Mouse (Mus musculus): ENCODE measurements around the gene Lrrc75b.
A peak's percentile ranks its signal among the peaks of the same experiment; 100 is the strongest.

Lrrc75b gene

GRCm38 (mm10) chr10:75559676-75560548 lies at the start of gene Lrrc75b:
TSS of gene Lrrc75b (minus strand) at chr10:75560330.
- peak; percentile 54 for DNase-seq (ENCODE audit: low spot score)

GRCm38 (mm10) chr10:75608975-75609374 lies 48.8 kb upstream of the Lrrc75b start:
- no peak for DNase-seq (ENCODE audit: low spot score)

DNA sequence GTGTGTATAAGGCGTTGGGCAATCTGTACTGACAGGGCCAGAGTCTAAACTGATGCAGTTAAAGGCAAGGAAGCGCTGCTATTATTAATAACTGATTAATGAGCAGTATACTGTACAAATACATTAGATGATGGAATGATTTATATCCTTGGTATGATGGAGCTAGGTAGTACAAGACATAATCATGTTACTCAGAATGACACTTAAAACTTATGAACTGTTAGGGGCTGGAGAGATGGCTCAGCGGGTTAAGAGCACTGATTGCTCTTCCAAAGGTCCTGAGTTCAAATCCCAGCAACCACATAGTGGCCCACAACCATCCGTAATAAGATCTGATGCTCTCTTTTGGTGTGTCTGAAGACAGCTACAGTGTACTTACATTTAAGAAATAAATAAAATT lies 47.1 kb upstream of the Lrrc75b start:
- DNase-seq (ENCODE audit: low spot score) = no peak

GRCm38 (mm10) chr10:75605162-75605846 lies 45.2 kb upstream of the Lrrc75b start:
- no peak for DNase-seq (ENCODE audit: low spot score)

GRCm38 (mm10) chr10:75600189-75600730 lies 40.1 kb upstream of the Lrrc75b start:
- no peak for DNase-seq (ENCODE audit: low spot score)

DNA sequence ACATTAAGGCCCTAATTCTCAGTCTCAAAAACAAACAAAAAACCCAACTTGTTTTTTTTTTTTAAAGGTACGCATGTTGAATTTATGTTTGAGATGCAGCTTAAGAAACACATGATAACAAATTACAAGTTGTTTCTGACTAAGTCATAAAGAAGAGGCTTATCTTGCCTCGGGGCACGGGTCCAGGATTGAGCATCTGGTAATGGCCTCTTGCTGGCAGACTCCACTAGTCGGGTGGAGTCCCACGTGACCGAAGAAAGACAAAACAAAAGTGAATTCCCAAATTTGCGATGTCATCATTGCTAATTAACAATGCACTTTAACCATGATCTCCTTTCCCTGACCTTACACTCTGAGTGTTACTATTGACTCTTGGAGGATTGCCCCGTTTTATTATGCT lies 35.9 kb upstream of the Lrrc75b start:
- DNase-seq (ENCODE audit: low spot score) = no peak

GRCm38 (mm10) chr10:75592585-75592984 lies 32.5 kb upstream of the Lrrc75b start:
- DNase-seq (ENCODE audit: low spot score) = no peak

- no peak for DNase-seq (ENCODE audit: low spot score)
Observed at GRCm38 (mm10) chr10:75591211-75591894, 31.2 kb upstream of the Lrrc75b start.

DNA sequence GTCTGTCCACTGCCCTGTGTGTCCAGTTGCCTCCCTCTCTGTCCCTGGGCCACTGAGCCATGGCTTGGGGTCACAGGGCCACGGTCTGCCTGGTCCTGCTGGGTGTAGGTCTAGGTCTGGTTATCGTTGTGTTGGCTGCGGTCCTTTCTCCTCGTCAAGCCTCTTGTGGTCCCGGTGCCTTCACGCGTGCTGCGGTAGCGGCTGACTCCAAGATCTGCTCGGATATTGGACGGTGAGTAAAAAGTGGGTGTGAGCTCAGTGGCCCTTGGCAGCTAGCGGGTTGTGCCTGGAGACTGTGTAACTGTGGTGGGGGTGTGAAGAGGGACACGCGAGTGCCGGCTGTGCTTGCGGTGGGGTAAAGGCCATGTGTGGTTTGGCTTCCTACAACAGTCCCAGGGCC lies 29.5 kb upstream of the Lrrc75b start:
- no peak for DNase-seq (ENCODE audit: low spot score)

DNA sequence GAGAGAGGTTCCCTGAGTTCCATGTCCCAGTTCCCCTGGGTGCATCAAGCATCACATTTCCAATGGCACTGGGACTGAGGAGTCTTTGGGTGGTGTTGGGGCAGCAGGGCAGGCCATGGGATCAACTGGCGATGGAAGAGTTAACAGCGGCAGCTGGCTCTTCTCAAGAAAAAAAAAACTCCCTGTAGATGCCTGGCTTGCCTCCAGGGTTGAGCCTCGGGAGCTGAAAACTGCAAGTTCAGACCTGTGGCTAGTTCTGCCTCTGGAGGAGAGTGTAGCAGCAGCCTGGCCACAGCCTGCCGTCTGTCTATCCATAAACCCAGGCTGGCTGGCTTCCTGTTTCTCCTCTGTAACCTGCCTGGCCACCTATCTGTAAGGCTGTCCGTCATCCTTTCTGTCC lies 29.0 kb upstream of the Lrrc75b start, which contains the start of gene Ggt5:
Ggt5 (plus strand) TSS at position 212 of the 400 bp plus-strand sequence.
- DNase-seq (ENCODE audit: low spot score) = peak; percentile 27

DNA sequence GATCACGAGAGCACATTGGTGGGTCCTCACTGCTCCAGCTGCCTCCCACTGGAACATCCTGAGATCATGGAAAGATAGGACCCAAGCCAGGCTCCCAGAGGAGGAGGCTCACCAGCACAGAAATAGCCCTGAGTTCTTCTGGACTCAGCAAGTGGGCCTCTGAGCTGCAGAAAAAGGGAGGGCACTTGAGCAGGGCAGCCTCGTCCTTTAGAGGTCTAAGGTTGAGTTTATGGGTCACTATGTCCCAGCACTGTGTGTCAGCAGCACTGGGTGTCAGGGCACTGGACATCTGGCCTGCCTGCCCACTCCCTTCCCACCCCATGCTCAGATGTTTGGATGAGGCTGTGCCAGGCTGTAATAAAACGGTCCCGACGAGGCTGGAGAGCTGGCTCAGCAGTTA lies 28.2 kb upstream of the Lrrc75b start:
- no peak for DNase-seq (ENCODE audit: low spot score)

GRCm38 (mm10) chr10:75587781-75588180 lies 27.7 kb upstream of the Lrrc75b start:
- no peak for DNase-seq (ENCODE audit: low spot score)

GRCm38 (mm10) chr10:75586553-75586879 lies 26.4 kb upstream of the Lrrc75b start:
- DNase-seq (ENCODE audit: low spot score) = no peak

DNA sequence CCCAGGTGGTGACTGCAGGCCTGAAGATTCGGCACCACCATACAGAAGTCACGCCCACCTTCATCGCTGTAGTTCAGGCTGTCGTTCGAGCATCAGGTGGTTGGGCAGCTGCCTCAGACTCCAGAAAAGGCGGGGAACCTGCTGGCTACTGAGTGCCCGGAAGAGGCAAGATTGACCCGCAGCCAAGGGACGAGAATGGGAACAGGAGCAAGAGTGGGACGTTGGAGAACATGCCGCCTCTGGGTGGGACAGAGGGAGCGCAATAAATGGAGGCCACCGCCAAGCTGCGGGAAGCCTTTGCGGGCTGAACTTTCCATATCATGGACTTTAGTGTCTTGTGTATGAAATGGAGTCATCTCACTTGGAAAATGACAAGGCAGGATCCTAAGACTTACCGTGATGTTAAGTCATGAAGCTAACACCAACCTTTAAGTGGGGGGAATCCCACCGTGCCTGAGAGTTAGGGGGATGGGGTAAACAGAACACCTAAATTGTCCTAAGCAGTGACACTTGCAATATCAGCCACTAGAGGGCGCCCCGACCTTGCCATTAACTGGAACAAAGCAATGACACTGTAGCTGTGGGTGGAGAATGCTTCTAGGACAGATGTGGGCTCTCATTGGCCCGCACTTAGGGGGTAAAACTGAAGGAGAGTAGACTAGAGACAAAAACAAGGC lies 25.9 kb upstream of the Lrrc75b start:
- DNase-seq (ENCODE audit: low spot score) = peak; percentile 95

DNA sequence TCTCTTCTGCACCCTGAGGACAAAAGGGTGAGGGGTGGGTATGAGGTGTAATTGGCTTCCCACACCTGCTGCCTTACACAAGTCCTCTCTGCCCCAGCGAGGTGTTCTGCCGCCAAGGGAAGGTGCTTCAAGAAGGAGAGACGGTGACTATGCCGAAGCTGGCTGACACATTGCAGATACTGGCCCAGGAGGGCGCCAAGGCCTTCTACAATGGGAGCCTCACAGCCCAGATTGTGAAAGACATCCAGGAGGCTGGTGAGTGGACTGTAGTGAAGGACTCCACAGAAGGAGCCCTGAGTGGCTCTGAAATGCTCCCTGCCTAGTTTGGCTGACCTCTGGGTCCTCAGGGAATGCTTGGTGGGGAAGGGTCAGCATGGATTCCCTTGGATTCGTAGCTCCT lies 19.0 kb upstream of the Lrrc75b start:
- DNase-seq (ENCODE audit: low spot score) = no peak

DNA sequence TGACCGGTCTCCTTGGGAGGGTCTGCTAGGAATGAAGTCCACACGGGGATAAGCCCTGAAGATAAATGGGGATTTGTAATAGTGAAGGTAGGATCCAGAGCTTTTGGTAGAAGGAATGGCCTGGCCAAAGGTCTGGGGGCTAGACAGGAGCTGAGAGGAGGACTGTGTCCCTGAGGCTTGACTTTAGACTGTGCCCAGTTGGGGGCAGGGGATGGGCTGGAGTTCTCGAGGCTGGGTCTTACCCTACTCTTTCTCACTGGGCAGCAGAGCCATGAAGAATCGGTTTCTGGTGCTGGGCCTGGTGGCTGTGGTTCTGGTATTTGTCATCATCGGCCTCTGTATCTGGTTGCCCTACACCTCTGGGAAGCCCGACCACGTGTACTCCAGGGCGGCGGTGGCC lies 13.8 kb upstream of the Lrrc75b start:
- no peak for DNase-seq (ENCODE audit: low spot score)

DNA sequence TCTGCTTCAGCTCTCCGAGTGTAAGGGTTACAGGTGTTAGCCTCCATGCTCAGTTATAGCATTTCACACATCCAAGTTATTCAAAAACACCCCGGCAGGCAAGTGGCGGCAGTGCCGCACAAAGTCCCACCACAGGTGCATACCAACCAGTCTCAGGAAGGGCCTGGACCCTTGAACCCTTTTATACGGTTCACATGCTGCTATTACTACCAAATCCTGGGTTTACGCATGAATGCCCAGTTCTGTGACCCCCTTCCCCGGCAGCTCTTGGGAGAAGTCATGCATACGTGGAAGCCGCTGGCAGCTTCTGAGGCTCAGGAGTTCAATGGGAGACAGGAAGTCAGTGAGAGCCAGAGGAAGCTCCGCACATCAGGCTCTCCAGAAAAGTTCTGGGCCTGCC lies 13.1 kb upstream of the Lrrc75b start:
- no peak for DNase-seq (ENCODE audit: low spot score)

GRCm38 (mm10) chr10:75571937-75572336 lies 11.8 kb upstream of the Lrrc75b start:
- DNase-seq (ENCODE audit: low spot score) = no peak

DNA sequence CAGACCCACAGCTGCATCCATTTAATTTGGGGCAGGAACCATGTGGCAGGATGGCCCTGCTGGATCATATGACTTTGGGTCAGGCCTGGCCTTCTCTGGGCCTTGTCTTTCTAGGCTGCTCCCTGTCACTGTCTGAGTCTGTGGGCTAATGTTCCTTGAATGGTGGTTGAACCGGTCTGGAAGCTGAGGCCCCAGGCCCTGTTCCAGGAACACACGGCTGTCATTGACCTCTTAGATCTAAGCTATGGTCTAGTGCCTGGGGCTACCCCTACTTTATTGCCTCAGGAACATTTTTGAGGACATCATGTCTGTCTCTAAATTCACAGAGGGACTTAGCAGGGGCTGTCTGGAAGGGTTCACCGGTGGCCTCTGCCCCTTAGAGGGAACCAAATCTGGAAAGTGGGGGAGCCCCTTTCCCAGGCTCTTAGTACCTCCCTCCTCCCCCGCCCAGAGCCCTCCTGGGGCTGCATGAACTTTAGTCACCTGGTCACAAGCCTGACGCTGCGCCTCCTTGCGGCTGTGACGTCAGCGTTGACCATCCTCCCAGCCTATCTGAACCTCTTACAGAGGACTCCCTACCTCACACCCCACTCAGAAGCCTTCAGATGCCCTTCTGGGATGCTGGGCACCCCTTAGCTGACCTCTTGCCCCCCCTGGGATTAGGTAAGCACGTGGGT lies 11.0 kb upstream of the Lrrc75b start:
- no peak for DNase-seq (ENCODE audit: low spot score)

DNA sequence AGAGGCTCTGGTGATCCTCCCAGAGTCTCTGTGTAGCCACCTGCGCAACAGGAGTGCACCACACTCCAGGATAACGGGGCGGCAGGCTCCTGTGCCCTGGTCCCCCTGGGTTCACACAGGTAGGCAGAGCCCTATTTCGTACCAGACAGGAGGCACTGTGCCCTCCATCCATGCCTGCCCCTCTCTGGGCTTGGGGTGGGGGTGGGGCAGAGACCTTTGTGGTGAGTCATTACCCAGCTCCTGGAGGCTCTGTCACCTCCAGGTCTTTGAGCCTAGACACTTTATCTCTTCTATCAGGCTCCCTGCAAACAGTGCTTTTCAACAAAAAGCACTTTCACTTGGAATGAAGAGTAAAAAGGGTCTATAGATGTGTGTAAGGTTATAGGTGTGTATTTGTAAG lies 8.7 kb upstream of the Lrrc75b start:
- DNase-seq (ENCODE audit: low spot score) = no peak

DNA sequence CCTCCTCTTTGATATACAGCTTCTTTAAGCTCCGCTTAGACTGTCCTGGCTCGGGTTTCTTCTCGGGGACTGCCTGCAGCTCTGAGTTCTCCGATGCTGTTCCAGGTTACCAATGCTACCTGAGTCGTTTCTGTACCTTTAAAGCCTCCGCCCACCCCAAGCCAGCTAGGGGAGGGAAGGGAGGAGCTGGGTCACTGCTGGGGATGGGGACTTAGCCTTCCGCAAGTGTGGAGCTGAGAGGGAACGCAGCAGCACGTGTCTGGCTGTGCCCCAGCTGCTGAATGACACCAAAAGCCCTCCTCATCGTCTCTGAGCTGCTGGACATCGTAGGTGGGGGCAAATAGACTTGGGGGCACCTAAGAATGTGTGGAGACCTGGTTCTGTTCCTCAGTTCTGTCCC lies 8.3 kb upstream of the Lrrc75b start:
- peak; percentile 24 for DNase-seq (ENCODE audit: low spot score)
